Mouse (Mus musculus) cerebellum, postnatal 4 days (tissue): ENCODE data around the gene Shq1.
A peak's percentile ranks its signal among the peaks of the same experiment; 100 is the strongest.

ENCODE experiments used
- DNase-seq, 2 experiments: peaks; one replicate each; pipeline ENCODE4 v3.0.0; 2022; ENCODE audit warnings: low spot score in 2 of 2, mixed read lengths in 1 of 2

The Shq1 gene

GRCm38 (mm10) chr6:100603702-100604101 lies 67.3 kb downstream of the Shq1 start:
- no peak for DNase-seq

- no peak for DNase-seq
Observed at GRCm38 (mm10) chr6:100601634-100602033, 69.3 kb downstream of the Shq1 start.

GRCm38 (mm10) chr6:100593857-100594256 lies 77.1 kb downstream of the Shq1 start:
- no peak for DNase-seq

GRCm38 (mm10) chr6:100592991-100593390 lies 78.0 kb downstream of the Shq1 start:
- no peak for DNase-seq

- DNase-seq, result no peak
Observed at GRCm38 (mm10) chr6:100590602-100591001, 80.4 kb downstream of the Shq1 start.

GRCm38 (mm10) chr6:100588876-100589275 lies 82.1 kb downstream of the Shq1 start:
- DNase-seq, result no peak

GRCm38 (mm10) chr6:100586758-100587157 lies 84.2 kb downstream of the Shq1 start:
- DNase-seq, result no peak

- no peak for DNase-seq
Observed at GRCm38 (mm10) chr6:100581951-100582350, 89.0 kb downstream of the Shq1 start.

GRCm38 (mm10) chr6:100581056-100581455 lies 89.9 kb downstream of the Shq1 start:
- no peak for DNase-seq

GRCm38 (mm10) chr6:100577590-100577989 lies 93.4 kb downstream of the Shq1 start:
- no peak for DNase-seq

GRCm38 (mm10) chr6:100576171-100576570 lies 94.8 kb downstream of the Shq1 start:
- no peak for DNase-seq

GRCm38 (mm10) chr6:100566774-100567173 lies 104.2 kb downstream of the Shq1 start:
- DNase-seq, result no peak

- DNase-seq, result no peak
Observed at GRCm38 (mm10) chr6:100564516-100564915, 106.4 kb downstream of the Shq1 start.

GRCm38 (mm10) chr6:100563552-100564341 lies 107.2 kb downstream of the Shq1 start:
- peak; percentile 51 to 76 for DNase-seq

GRCm38 (mm10) chr6:100562719-100563551 lies 108.0 kb downstream of the Shq1 start:
- peak in 1 of 2 experiments; percentile 64 for DNase-seq

- peak in 1 of 2 experiments; percentile 15 for DNase-seq
Observed at GRCm38 (mm10) chr6:100558057-100558456, 112.9 kb downstream of the Shq1 start.

- DNase-seq, result no peak
Observed at GRCm38 (mm10) chr6:100542154-100542997, 128.6 kb downstream of the Shq1 start.

GRCm38 (mm10) chr6:100539698-100540097 lies 131.3 kb downstream of the Shq1 start:
- no peak for DNase-seq

- DNase-seq, result no peak
Observed at GRCm38 (mm10) chr6:100538570-100538969, 132.4 kb downstream of the Shq1 start.

GRCm38 (mm10) chr6:100537987-100538386 lies 133.0 kb downstream of the Shq1 start:
- no peak for DNase-seq

- DNase-seq, result no peak
Observed at GRCm38 (mm10) chr6:100537042-100537441, 133.9 kb downstream of the Shq1 start.

- DNase-seq, result no peak
Observed at GRCm38 (mm10) chr6:100533364-100533763, 137.6 kb downstream of the Shq1 start.
